Mouse (Mus musculus) liver, postnatal 0 days (tissue): ENCODE measurements around the gene A1bg.

ENCODE experiments used
- CTCF ChIP-seq: sonication (generic); IDR thresholded peaks from 2 replicates; pipeline ENCODE4 v1.5.1; 2016; ENCODE audit warnings: antibody characterized with exemption, low read depth
- EP300 ChIP-seq: IDR thresholded peaks from 2 replicates; pipeline ENCODE4 v1.6.1; 2016; ENCODE audit warnings: antibody characterized with exemption, low read depth, mild to moderate bottlenecking

DNA sequence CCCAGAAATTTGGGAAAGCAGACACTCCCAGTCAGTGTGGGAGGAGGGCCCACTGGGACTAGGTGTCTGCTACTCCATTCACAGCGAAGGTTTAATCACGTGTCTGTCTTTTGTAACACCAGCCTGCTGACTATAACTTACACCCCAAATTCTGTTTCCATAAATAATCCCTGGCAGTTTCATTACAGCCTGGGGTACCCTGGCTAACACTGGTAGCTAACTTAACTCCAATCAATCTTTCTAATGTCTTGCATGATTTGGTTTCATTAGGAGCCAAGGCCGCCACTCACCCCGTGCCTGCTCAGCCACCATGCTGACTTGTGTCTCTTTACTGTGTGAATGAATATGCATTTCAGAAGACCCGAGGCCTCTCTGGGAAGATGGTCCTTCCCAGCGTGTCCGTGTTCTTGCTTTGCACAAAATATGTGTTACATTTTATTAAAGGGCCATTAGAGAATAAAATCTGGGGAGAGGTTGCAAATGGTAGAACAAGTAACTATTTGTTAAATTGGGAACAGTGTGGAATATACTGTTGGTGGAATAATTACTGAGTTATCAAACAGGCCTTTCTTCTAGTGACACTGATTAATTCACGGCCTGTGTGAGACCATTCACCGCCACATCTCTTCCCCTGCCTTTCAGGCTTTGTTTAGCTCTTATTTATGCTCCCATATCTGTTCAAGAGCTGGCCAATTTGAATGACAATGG, 45.2 kb upstream of the A1bg start:
- no peak for TF ChIP-seq CTCF
- TF ChIP-seq EP300, result no peak
